Mouse (Mus musculus) layer of hippocampus, adult 8-10 months (tissue): Measurements from ENCODE around the gene Ccdc106. TPM values are rescaled to one million over a fixed set of nuclear protein-coding genes. Genes with fewer than 3 reads are reported as not detected.
A peak's percentile ranks its signal among the peaks of the same experiment; 100 is the strongest.
"Not testable (repeated sequence)": the region's sequence is repeated elsewhere in the genome, so short reads cannot be mapped to it uniquely, and the experiment has no call there.

Experiments used
- DNase-seq, 2 experiments: peaks; one replicate each; pipeline ENCODE4 v3.0.0; 2022; ENCODE audit warnings: low spot score in 2 of 2
- total RNA-seq, 4 experiments: library from RNA; stranded (reverse); gene quantifications; 2 replicates each; pipeline ENCODE4 v1.2.4; 2022

The Ccdc106 gene
- total RNA-seq: 10 to 100 TPM; 45.2 to 65.9 (median 56.9) TPM

GRCm38 (mm10) chr7:5020000-5020681 is at the start of gene Ccdc106, which contains the start of gene Zfp865:
Gene Ccdc106, plus strand, starts transcription at chr7:5020553.
Gene Zfp865, plus strand, starts transcription at chr7:5020376.
- peak; percentile 99 to 100 for DNase-seq

- no peak for DNase-seq
Measured at GRCm38 (mm10) chr7:4971068-4971467, 49.3 kb upstream of the Ccdc106 start, which contains the start of gene Sbk3. Gene Sbk3, minus strand, starts transcription at chr7:4971168.

GRCm38 (mm10) chr7:4971710-4972109 is 48.6 kb upstream of the Ccdc106 start:
- no peak for DNase-seq

GRCm38 (mm10) chr7:4972321-4973047 is 47.9 kb upstream of the Ccdc106 start:
- no peak for DNase-seq

GRCm38 (mm10) chr7:4975455-4975854 is 44.9 kb upstream of the Ccdc106 start:
- no peak for DNase-seq

GRCm38 (mm10) chr7:4976832-4977231 is 43.5 kb upstream of the Ccdc106 start:
- no peak for DNase-seq

GRCm38 (mm10) chr7:4988250-4988649 is 32.1 kb upstream of the Ccdc106 start:
- no peak for DNase-seq

- no peak for DNase-seq
Measured at GRCm38 (mm10) chr7:4993347-4993998, 26.9 kb upstream of the Ccdc106 start.

GRCm38 (mm10) chr7:4993999-4994788 is 26.2 kb upstream of the Ccdc106 start:
- no peak for DNase-seq

GRCm38 (mm10) chr7:4995268-4996002 is 24.9 kb upstream of the Ccdc106 start:
- no peak for DNase-seq

GRCm38 (mm10) chr7:4996003-4996895 is 24.1 kb upstream of the Ccdc106 start, which contains the start of gene Zfp579:
Gene Zfp579, minus strand, starts transcription at chr7:4996158.
- peak; percentile 84 to 95 for DNase-seq

GRCm38 (mm10) chr7:4996934-4997333 is 23.4 kb upstream of the Ccdc106 start:
- DNase-seq: no peak

GRCm38 (mm10) chr7:4999876-5000275 is 20.5 kb upstream of the Ccdc106 start:
- DNase-seq: no peak

- not testable (repeated sequence) for DNase-seq
Measured at GRCm38 (mm10) chr7:5002876-5003275, 17.5 kb upstream of the Ccdc106 start.

GRCm38 (mm10) chr7:5008229-5008628 is 12.1 kb upstream of the Ccdc106 start:
- DNase-seq: no peak

GRCm38 (mm10) chr7:5012681-5013513 is 7.5 kb upstream of the Ccdc106 start:
- DNase-seq: no peak

GRCm38 (mm10) chr7:5014251-5015117 is 5.9 kb upstream of the Ccdc106 start, which contains the start of the genes Zfp524 and Fiz1:
Gene Zfp524, plus strand, starts transcription at chr7:5014415.
Gene Fiz1, minus strand, starts transcription at chr7:5014697.
- peak; percentile 95 to 97 for DNase-seq
